Mouse (Mus musculus): Measurements from ENCODE around the gene Prkar2a. TPM values are rescaled to one million over a fixed set of nuclear protein-coding genes. Genes with fewer than 3 reads are reported as not detected.

Gene Prkar2a
- polyA plus RNA-seq, 2 experiments, result 18.5 to 33.6 TPM

DNA sequence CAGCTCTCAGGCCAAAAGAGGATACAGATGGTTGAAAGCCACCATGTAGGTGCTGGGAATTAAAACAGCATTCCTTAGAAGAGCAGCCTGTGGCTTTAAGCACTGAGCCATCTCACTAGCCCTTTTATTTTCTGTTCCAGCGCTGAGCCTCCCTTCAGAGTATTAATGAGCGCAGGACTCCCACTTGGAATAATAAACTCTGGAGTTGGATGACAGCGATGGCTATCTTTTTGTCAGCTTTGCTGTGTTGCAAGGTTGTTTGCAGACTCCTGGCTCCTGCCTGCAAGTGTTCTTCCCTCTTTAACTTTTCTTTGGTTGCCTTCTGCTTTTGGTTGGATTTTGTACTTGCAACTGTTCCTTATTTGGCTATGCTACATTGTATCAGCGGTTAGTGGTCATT, 4.8 kb downstream of the Prkar2a start:
- ATAC-seq (ENCODE audit: low FRiP score, low read depth) (no peak), DNase-seq (ENCODE audit: low spot score) (no peak)
- WGBS, result 67% methylated on average over 4 of the region's 4 CpGs
- Histone ChIP-seq H3K27me3 (ENCODE audit: control insufficient read depth, insufficient read depth, low read length) (no peaks in the 10 kb centered on the region), H3K4me3 (replicated peaks; ENCODE audit: low read length) (no peak overlapping the region), H3K9ac (ENCODE audit: low read depth, low read length, severe bottlenecking) (no peak overlapping the region), H3K9me3 (ENCODE audit: control insufficient read depth, low read length) (no peaks in the 10 kb centered on the region), H3K4me1 (ENCODE audit: control insufficient read depth, insufficient read depth, low read length) (peaks cover 19% of the 10 kb centered on the region), H3K36me3 (ENCODE audit: control insufficient read depth, insufficient read depth, low read length) (peaks cover 4% of the 10 kb centered on the region; the same call in 1 of the 2 replicates), H3K27ac (replicated peaks; ENCODE audit: low read depth, low read length) (no peak overlapping the region), H3K4me2 (replicated peaks; ENCODE audit: low read depth, low read length, severe bottlenecking) (peak overlapping the region; percentile 17; the same call in 1 of the 2 replicates)
- no peak for TF ChIP-seq POLR2A (IDR thresholded peaks at IDR 0.05; ENCODE audit: borderline replicate concordance, extremely low read depth, insufficient read depth, insufficient read length)

DNA sequence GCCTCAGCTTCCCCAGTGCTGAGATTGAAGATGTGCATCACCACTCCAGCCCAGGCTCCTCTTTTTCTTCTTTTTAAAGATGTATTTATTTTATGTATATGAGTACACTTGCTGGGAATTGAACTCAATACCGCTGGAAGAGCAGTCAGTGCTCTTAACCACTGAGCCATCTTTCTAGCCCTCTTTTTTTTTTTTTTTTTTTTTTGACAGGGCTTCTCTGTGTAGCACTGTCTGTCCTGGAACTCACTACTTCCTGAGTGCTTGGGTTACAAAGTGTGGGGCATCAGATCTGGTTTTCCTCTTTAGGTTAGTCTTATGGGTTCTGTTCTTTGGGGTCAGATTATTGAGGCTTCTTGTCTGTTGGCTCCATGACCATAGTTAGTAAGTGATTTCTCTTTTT, 5.4 kb downstream of the Prkar2a start:
- H3K4me1 ChIP-seq (ENCODE audit: control insufficient read depth, insufficient read depth, low read length), result peaks cover 19% of the 10 kb centered on the region
- ATAC-seq (ENCODE audit: low FRiP score, low read depth), result no peak
- H3K27me3 ChIP-seq (ENCODE audit: control insufficient read depth, insufficient read depth, low read length), result no peaks in the 10 kb centered on the region
- H3K9ac ChIP-seq (ENCODE audit: low read depth, low read length, severe bottlenecking), result no peak overlapping the region
- H3K27ac ChIP-seq (replicated peaks; ENCODE audit: low read depth, low read length), result no peak overlapping the region
- no peak overlapping the region for H3K4me3 ChIP-seq (replicated peaks; ENCODE audit: low read length)
- no peaks in the 10 kb centered on the region for H3K9me3 ChIP-seq (ENCODE audit: control insufficient read depth, low read length)
- 77% methylated on average over 1 of the region's 1 CpGs for WGBS
- no peak overlapping the region for H3K4me2 ChIP-seq (replicated peaks; ENCODE audit: low read depth, low read length, severe bottlenecking)
- peaks cover 4% of the 10 kb centered on the region; the same call in 1 of the 2 replicates for H3K36me3 ChIP-seq (ENCODE audit: control insufficient read depth, insufficient read depth, low read length)
- DNase-seq (ENCODE audit: low spot score), result no peak
- no peak for TF ChIP-seq POLR2A (IDR thresholded peaks at IDR 0.05; ENCODE audit: borderline replicate concordance, extremely low read depth, insufficient read depth, insufficient read length)

DNA sequence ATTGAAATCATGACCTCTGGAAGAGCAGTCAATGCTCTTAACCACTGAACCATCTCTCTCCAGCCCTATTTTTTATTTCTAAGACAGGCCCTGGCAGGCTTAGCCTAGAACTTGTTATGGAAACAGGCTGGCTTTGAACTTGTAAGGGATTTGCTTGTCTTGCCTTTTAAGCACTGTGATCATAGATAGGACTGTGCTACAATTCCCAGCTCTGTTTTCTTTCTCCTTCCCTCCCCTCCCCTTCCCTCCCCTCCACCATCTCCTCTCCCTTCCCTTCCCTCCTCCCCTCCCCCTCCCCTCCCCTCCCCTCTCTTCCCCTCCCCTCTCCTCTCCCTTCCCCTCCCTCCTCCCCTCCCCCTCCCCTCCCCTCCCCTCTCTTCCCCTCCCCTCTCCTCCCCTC, 13.4 kb downstream of the Prkar2a start:
- Histone ChIP-seq H3K27me3 (ENCODE audit: control insufficient read depth, insufficient read depth, low read length) (no peaks in the 10 kb centered on the region), H3K4me3 (replicated peaks; ENCODE audit: low read length) (no peak overlapping the region), H3K9ac (ENCODE audit: low read depth, low read length, severe bottlenecking) (no peak overlapping the region), H3K9me3 (ENCODE audit: control insufficient read depth, low read length) (no peaks in the 10 kb centered on the region), H3K4me1 (ENCODE audit: control insufficient read depth, insufficient read depth, low read length) (no peaks in the 10 kb centered on the region), H3K36me3 (ENCODE audit: control insufficient read depth, insufficient read depth, low read length) (peaks cover 7% of the 10 kb centered on the region; the same call in 1 of the 2 replicates), H3K4me2 (replicated peaks; ENCODE audit: low read depth, low read length, severe bottlenecking) (no peak overlapping the region), H3K27ac (replicated peaks; ENCODE audit: low read depth, low read length) (no peak overlapping the region)
- DNase-seq (ENCODE audit: low spot score) (no peak), ATAC-seq (ENCODE audit: low FRiP score, low read depth) (no peak)
- no peak for TF ChIP-seq POLR2A (IDR thresholded peaks at IDR 0.05; ENCODE audit: borderline replicate concordance, extremely low read depth, insufficient read depth, insufficient read length)

DNA sequence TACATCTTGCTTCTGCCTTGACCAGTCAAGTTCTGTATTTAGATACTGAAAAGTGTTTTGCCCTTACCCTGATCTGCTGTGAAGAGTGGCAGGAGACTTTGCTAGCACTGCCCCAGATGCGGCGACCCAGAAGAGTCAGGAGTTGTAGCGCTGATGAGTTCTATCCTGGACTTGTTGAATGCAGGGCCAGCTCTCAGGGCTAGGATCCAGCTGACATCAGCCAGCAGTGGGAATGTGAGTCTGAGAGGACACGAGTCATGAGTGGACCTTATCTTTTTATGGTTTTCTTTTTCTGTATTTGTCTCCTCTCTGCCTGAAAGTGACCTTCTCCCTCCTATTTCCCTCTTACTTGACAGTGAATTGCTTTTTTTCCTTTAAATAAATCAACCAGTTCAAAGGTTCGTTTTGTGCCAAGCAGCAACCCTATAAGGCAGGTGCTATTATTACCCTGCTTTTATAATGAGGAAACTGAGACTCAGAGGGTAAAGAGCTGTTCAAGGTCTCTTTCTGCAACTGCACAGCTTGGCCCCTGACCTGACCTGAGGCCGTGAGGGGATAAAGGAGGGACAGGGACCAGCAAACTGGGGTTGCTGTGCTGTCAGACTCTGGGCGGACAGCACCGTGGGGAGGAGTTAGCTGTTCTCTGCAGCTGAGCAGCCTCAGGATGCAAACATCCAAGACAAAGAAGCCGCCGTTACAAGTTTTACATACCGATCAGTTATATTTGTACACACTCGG, 14.4 kb downstream of the Prkar2a start:
- H3K36me3 ChIP-seq (ENCODE audit: control insufficient read depth, insufficient read depth, low read length), result 0 out of 2 replicates have a peak, but pooled peaks cover 3% of the 10 kb centered on the region
- no peaks in the 10 kb centered on the region for H3K4me1 ChIP-seq (ENCODE audit: control insufficient read depth, insufficient read depth, low read length)
- no peak for DNase-seq (ENCODE audit: low spot score)
- H3K4me3 ChIP-seq (replicated peaks; ENCODE audit: low read length), result no peak overlapping the region
- no peak for TF ChIP-seq POLR2A (IDR thresholded peaks at IDR 0.05; ENCODE audit: borderline replicate concordance, extremely low read depth, insufficient read depth, insufficient read length)
- ATAC-seq (ENCODE audit: low FRiP score, low read depth), result no peak
- 55% methylated on average over 12 of the region's 12 CpGs for WGBS
- H3K4me2 ChIP-seq (replicated peaks; ENCODE audit: low read depth, low read length, severe bottlenecking), result no peak overlapping the region
- no peaks in the 10 kb centered on the region for H3K9me3 ChIP-seq (ENCODE audit: control insufficient read depth, low read length)
- H3K9ac ChIP-seq (ENCODE audit: low read depth, low read length, severe bottlenecking), result no peak overlapping the region
- H3K27ac ChIP-seq (replicated peaks; ENCODE audit: low read depth, low read length), result no peak overlapping the region
- H3K27me3 ChIP-seq (ENCODE audit: control insufficient read depth, insufficient read depth, low read length), result no peaks in the 10 kb centered on the region

DNA sequence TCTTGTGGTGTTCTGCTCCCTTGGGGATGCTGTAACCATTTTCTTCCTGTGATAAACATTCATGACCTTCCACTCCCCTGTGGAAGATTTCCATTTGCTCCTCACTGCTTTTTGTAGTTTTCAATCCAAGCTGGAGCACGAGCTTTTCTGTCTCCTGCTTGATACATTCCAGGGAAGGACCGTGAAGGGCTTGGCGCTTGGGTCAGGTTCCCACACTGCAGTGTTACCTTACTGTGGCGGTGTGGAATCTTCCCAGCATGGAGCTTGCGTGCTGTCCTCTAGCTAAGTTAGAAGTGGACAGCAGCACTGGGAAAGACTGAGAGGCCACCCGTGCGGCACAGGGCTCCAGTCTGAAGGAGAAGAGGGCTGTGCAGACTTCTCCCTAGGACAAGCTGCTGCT, 15.5 kb downstream of the Prkar2a start:
- Histone ChIP-seq H3K4me1 (ENCODE audit: control insufficient read depth, insufficient read depth, low read length) (no peaks in the 10 kb centered on the region), H3K9ac (ENCODE audit: low read depth, low read length, severe bottlenecking) (no peak overlapping the region), H3K36me3 (ENCODE audit: control insufficient read depth, insufficient read depth, low read length) (0 out of 2 replicates have a peak, but pooled peaks cover 2% of the 10 kb centered on the region), H3K4me2 (replicated peaks; ENCODE audit: low read depth, low read length, severe bottlenecking) (no peak overlapping the region), H3K27ac (replicated peaks; ENCODE audit: low read depth, low read length) (no peak overlapping the region), H3K9me3 (ENCODE audit: control insufficient read depth, low read length) (no peaks in the 10 kb centered on the region), H3K27me3 (ENCODE audit: control insufficient read depth, insufficient read depth, low read length) (no peaks in the 10 kb centered on the region), H3K4me3 (replicated peaks; ENCODE audit: low read length) (no peak overlapping the region)
- no peak for DNase-seq (ENCODE audit: low spot score)
- ATAC-seq (ENCODE audit: low FRiP score, low read depth), result no peak
- WGBS, result 67% methylated on average over 7 of the region's 7 CpGs
- TF ChIP-seq POLR2A (IDR thresholded peaks at IDR 0.05; ENCODE audit: borderline replicate concordance, extremely low read depth, insufficient read depth, insufficient read length), result no peak
